Mouse (Mus musculus): Measurements from ENCODE around the gene Nlrx1.

The Nlrx1 gene

DNA sequence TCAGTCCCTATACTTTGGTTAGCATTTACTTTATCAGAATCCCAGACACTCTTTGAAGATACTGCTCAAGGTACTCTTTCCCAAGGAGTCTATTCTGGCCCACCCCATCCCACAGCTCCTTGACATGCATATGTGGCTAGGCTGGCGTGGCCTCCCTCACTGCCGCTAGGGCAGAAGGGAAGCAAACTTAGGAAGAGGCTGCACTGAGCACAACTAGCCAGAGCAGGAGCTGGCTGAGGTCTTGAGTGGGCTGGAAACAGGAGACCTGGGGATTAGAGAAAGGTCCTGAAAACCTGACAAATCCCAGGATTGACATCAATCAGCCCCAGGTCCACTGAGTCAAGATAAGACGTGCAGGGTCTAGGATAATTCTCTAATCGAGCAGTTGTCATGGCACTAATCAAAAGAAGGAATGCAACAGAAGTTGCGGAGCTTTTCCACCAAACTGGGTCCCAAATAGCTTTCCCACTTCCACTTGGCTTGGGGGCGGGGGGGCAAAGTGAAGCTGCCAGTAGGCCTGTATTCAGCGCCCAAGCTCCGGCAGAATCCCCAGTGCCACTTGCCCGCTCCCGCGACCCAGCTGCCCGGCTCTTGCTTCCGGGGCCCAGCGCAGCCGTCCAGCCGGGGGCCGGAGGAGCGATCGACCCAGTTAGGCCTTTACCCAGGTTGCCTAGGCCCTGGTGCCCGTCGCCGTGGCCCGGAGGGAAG lies 926 bp downstream of the Nlrx1 start:
- DNase-seq: no peak

DNA sequence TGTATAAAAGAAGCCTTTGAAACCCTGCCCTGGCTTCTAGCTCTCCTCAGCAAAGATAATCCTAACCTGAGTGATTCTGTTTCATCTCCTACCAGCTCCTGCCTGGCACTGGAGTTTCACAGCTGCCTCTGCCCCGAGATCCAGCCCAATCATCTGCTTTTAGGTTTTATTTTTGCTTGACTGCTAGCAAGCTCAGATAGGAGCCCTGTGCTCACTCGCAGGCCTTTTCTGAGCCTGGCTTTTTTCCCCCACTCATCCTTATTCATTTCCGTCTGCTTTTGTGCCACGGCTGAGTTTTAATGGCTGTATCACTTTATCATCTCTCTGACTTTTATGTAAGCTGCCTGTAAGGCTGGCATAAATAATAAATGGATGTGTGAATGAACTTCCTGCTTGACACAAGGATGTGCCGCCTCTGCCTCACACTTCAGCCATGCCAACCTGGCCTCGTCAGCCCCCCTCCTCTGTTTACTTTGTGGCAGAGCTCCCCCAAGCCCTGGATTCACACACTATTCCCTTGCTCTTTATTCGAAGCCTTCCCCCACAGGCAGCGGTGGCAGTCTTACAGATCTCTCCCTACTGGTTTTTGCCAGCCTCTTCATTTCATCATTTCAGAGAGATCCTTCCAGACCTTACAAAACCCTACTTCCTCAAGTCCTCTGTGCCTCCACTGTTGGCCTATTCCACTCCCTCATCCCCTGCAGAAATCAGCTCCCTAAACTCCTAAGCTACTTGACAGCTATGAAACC lies 1.7 kb downstream of the Nlrx1 start:
- no peak for DNase-seq

DNA sequence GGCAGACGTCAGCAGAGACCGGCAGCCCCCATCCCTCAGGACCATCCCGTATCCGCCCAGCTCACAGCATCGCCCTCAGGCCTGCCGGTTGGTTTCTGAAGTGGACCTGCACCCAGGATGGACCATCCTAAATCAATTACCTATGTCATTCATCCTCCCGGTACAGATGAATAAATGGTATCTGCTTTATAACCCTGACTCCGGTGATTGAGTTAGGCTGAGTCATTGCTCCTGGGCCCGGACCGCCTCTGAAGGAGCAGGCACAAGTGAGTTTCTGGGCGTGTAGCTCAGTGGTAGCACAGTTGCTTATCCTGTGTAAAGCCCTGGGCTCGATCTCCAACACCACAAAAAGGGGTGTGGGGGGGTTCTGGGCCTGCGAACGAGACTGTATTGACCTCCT lies 7.0 kb downstream of the Nlrx1 start:
- no peak for DNase-seq

DNA sequence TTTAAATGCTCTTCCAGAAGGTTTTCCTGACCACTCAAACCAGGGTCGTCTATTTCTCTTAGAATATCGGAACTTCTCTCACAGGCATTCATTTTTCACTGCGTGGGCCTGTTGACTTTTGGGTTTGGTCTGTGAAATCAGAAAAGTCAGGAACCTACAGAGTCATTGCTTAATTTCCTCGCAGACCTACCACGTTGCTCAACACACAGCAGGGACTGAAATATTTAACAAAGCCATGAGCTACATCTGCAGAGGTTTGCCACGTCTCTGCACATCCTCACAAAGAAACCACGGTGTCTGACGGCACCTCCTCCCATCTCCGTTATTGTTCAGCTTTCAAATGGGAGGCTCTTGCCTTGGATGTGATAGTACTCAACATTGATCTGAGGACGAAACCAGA lies 9.4 kb downstream of the Nlrx1 start:
- DNase-seq: no peak

DNA sequence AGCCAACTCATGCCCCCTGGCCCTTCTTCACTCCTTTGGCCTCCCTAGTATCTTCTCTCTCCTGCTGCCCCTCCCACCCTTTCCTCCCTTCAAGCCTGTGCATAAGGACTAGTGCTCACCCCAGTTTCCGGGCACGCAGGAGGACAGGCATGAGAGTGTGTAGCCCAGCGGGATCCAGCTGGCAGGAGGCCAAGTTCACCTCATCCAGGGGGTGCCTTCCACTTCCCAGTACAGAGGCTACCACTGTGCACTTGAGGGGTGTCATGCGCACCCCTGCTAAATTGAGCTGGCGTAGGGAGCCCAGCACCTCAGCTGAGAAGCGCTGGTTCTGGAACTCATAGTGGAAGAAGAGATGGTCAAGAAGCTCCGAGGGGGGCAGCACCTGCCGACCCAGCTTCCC lies 12.2 kb downstream of the Nlrx1 start:
- no peak for DNase-seq

DNA sequence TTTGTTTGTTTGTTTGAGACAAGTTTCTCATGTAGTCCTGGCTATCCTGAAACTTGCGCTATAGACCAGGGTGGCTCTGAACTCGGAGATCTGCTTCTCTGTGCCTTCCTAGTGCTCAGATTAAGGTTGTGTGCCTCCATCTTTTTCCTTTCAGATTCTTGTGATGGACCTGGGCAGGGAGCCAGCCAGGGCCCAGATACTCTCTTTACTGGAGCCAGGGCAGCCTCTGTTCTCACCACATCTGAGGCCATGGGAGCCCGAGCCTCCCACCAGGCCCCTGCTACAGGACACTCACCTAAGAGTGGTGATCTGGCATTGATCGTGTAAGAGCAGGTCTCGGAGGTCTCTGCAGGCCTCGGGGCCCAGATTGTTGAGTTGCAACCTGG lies 13.3 kb downstream of the Nlrx1 start:
- DNase-seq: no peak

DNA sequence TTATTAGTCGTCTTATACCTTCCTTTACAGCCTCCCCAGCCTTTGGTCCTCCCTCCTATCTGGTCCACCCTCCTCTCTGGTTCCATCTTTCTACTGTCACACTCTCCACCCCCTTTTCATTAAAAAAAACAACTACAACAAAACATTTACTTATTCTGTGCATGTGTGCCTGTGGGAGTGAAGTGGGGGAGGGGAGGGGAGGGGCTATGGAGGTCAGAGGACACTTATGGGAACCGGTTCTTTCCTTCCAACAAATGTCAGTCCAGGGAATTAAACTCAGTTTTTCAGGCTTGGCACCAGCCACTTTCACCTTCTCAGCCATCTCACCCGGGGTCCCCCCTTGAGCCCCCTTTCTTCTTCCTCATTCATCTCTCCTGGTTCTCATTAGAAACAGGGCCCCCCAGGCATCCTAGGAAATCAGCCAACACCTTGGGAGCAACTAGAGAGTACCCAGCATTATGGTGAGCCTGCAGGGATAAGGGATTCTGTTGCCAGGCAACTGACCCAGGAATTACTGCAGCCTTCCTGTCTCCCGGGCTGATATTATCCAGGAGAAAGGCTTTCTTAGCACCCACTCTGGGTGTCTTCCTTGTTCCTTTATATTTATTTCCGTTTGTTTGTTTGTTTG lies 13.8 kb downstream of the Nlrx1 start:
- DNase-seq: no peak

DNA sequence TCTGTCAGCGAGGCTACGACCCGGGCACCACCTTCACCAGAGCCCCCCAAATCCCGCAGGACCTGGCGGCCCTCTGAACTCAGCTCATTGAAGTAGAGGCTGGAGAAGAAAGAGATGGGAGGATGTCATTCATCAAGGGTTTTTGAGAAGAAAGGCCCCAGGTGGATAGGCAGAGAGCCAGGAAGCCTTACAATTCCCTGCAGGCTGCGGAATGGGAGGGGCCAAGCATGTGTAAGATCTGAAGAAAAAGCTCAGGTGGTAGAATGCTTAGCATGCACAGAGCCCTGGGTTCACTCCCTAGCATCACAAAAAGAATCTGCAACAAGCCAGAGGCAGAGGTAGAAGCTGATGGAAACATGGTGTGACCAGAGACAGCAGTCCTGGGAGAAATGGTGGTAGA lies 15.0 kb downstream of the Nlrx1 start:
- peak in 1 of 2 experiments; percentile 69 for DNase-seq

DNA sequence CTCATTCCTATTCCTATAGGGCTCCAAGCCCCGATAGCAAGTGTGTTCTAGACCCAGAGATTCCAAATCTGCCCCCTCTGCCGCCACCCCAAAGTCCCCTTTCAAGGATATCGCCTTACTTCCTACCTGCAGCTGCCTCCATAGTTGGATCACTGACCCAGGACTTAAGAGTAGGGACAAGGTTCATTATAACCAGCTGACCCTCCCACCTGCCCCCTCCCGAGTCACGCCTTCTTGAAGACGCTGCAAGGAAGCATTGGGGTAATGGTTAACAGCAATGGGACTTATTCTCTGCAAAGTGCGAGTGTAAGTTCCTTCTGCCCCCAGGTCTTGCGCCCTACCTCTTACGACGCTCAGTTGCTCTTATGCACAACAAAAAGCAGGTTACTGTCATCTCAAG lies 17.1 kb downstream of the Nlrx1 start, which contains the start of gene Pdzd3:
Gene Pdzd3 (minus strand): TSS at position 158 of the 400 bp plus-strand sequence.
- DNase-seq: no peak

DNA sequence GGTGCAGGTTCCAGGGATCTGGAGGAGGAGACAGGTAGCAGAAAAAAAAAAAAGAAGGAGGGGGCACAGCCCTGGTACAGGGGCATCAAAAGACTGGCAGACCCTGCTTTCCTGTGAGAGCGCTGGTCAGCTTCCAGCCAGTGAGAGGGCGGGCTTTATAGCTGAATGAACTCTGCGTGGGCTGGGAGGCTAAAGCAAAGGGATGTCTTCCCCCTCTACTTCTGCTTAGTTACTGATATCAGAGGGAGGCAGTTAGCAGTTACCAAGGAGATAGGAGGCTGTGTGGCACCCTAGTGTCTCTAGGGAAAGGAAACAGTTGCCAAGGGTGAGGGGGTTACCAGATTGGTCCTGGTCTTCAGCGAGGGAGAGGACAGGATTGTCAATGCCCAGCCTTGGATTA lies 18.0 kb downstream of the Nlrx1 start:
- DNase-seq: no peak

DNA sequence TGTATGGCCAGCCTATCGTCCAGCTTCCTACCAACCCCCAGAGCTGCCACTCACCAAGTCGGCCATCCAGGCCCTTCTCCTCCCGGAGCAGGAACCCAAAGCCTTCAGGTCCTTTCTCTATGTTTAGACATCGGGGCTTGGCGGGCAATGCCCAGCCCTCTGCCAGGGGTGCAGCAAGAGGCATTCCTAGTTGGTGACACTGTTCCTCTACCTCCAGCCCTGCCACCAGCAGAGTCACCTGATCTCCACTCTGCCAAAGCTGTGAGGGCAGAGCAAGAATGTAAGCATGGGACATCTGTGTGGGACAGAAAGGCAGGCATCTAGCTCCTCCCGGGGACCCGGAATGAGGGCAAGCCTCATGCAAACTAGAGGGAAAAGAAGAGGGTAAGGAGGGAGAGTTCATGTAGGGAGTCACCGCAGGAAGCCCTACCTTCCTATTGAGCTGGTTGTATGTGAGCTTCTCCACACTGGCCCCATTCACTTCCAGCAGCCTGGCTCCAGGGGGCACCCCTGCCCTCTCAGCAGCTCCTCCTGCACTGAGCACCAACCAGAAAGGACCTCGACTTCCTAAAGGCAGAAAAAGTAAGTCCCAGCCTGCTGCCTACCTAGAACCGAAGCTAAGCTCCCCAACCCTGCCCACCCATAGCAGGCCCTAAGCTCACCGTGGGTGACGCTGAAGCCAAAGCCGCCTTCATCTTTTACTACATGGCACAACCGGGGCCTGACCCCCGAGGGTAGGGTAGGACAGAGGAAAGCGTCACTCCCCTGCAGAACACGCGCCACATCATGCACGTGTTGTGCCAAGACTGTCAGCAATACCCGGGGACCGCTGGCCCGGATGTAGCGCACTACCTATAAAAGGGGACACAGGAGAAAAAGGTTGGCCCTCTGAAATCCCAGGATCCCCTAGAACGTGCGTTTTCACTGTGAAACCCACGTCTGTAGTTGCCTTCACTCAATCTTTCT lies 18.9 kb downstream of the Nlrx1 start:
- peak; percentile 73 to 83 for DNase-seq

DNA sequence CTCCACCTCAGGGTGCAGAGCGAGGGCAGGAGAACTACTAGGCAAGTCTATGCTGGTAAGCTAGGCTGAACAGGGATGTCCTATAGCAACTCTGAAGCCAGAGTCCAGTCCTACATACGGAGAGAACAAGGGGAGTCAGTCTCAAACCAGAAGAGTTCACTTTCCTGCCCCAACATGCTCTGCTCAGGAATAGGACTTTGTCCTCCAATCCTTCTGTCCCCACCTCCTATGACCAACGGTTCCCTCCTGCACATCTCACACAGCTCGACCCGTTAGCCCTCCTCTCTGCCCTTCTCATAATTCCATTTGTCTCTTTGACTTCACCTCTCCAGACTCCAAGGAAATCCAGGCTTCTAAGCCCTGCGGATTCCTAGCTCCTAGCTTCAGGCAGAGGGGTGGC lies 20.5 kb downstream of the Nlrx1 start:
- DNase-seq: no peak

DNA sequence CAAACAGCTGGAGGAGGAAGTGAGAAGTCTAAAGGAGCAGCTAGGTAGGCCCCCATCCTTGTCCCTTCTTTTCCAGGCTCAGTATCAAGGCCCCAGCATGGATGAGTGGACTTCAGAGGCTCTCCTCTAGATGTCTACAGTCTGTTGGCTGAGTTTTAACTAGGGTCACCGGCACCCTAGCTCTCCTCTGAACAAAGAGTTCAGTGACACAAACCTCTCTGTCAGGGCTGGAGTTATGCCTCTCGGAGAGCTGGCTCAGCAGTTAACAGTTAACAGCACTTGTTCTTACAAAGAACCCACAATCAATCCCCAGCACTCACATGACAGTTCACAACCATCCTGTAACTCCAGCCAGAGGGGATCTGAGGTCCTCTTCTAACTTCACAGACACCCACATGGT lies 24.8 kb downstream of the Nlrx1 start:
- no peak for DNase-seq

DNA sequence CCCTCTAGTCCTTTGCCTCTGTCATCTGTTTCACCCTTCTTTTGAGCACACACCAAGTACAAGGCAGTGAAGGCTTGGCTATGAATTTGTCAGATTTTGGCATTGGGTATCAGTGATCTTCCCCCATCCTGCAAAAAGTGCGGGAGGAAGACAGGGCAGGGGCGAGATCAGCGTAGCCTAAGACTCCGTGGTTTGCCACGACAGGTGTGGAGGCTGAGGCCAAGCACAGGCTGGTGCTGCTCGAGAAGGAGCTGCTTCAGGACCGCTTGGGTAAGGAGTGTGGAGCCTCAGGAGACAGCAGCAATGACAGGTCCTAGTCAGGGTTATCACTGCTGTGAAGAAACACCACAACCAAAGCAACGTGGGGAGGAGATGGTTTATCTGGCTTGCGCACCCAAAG lies 27.0 kb downstream of the Nlrx1 start:
- peak in 1 of 2 experiments; percentile 40 for DNase-seq

DNA sequence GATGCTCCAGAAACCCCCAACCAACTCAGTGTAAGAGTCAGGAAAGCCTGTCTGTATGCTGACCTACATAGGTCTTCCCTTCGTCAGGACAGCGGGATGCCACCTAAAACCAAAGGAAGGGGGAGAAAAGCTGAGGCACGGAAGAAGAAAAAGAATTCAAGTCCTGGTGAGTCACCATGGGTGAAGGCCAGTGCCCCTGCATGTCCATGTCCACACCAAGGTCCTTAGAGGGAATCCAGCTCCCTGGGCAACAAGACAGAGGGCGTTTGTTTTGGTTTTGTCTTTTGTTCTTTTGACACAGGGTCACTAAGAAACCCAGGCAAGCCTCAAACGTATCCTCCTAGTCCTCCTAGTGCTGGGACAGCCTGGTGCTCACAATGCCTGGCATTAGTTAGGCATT lies 27.5 kb downstream of the Nlrx1 start:
- peak in 1 of 2 experiments; percentile 9 for DNase-seq

DNA sequence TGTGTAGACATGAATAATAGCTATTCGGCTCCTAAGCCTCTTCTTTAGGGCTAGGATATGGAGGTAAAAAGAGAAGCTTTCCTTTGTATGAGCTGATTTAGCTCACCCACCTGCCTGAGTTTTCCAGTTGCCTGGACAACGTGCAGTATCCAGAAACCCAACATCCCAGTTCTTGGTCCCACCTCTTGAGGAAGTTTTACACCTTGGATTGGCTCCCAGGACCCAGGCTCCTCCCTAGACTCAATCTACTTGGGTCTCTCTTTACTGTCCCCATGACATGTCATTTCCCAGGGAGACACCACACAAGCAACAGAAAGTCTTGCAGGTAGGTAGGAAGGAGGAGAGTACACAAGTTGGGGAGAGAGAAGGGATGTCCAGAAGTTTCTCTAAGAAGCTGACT lies 28.0 kb downstream of the Nlrx1 start, which contains the start of gene Ccdc153:
Gene Ccdc153 (plus strand): TSS at position 278 of the 400 bp plus-strand sequence.
- peak in 1 of 2 experiments; percentile 10 for DNase-seq

DNA sequence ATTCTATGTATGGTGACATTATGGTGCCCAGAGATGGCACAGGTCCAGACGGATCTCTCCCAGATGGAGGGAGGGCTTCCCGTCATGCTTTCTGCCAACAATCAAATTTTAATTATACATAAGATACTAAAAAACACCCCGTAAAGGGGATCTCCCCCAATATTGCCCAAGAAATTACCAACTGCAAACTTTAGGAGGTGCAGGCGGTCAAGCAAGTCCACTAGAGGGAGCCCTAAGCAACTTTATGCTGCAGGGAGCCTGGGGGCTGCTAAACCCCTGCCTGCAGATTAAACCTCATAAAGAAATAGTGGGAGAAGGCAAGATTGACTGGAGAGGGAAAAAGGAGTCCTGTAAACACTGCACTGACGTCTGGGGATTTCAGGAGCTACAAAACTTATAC lies 29.0 kb downstream of the Nlrx1 start:
- peak in 1 of 2 experiments; percentile 71 for DNase-seq

DNA sequence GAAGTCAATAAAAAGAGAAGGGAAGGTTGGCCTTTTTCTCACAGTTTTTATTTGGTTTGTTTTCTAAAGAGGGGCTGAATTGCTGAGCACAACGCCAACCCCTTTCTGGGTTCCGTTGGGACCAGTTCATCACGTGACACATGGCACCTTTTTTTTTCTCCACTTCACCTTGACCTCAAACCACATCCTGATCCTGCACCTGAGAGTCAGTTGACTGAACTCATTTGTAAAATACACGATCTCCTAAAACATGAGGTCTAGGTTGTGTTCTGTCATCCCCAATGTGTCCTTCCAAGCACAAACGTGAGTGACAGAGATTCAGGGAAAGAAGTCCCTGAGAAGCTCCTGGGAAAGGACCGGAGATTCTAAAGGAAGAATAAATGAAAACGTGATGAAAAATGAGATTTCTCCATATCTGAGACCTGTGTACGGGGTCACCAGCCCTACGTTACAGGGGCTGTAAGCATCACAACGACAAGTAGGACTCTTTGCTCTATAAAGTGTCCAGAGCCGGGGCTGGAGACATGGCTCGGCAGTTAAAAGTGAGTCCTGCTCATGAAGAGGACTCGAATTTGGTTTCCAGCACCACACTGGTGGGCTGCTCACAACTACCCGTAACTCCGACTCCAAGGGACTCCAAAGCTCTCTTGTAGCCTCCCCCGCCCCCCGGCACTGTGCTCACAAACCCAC lies 29.8 kb downstream of the Nlrx1 start:
- DNase-seq: peak; percentile 64 to 85

DNA sequence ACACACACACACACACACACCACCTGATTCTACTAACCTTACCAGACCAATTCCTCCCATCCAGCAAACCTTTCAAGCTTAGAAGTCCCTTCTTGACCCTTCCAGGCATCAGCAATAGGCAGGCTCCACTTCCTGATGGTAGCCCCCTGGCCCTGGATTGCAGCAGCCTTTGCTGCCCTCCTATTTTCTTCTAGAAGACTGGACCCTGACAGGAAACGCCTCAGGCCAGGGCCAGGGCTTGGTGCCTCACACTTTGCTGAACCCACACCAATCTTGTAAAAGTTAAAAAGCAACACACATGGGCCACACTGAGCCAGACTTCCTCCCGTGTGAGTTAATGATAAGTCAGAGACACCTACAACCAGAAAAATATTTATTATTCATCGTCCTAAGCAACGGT lies 31.3 kb downstream of the Nlrx1 start:
- DNase-seq: peak in 1 of 2 experiments; percentile 30

DNA sequence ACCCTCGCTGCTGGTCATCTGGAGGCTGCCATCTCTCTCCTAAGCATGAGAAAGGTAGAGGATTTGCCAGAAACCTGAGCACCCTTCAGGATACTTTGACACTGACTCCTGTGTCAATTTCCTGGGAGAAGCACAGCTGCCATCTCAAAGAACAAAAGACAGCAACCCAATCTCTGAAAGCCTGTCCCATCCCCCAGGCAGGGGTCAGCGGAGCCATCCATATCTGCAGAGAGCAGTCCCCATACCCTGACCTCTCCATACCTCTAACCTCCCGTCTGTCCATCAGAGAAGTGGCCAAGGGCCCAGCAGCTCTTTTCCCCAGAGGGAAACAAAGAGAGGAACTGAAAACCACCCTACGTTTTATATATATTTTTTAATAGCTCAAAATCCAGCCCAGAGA lies 31.8 kb downstream of the Nlrx1 start:
- DNase-seq: peak in 1 of 2 experiments; percentile 10

DNA sequence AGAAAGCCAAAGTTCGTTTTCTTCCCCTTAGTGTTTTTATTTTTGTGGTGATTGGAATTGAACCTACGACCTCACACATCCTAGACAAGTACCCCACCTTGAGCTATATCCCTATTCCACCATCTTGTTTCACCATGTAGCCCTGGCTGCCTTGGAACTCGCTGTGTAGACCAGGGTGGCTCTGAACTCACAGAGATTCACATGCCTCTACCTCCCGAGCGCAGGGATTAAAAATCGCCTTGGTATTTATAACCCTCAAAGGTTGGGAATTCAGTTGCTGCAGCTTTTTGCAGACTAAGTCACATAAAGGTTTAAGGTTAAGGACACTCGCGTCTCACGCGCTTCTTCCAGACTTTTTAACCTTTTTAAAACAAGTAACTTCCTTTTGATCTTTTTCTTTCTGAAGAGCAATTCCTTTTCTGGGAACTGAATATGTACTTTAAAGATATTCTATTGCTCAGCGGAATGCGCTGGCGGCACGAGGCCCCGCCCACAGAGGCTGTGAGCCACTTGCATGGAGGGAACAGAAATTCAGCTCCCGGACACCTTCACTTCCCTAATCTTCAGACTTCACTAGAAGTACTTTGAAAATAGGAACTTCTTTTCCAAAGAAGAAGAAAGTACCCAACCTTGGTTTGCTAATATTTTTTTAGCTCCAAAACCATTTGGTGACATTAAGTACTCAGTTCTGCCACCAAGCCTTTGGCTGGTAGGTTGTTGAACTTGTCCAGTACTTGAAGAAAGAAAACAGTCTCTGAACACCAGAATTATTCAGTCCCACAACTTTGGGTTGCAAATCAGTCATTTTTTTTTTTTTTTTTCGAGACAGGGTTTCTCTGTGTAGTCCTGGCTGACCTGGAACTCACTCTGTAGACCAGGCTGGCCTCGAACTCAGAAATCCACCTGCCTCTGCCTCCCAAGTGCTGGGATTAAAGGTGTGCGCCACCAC lies 33.6 kb downstream of the Nlrx1 start:
- DNase-seq: peak; percentile 66 to 74
